Mouse (Mus musculus): ENCODE results near the gene Cacna1c.

DNA sequence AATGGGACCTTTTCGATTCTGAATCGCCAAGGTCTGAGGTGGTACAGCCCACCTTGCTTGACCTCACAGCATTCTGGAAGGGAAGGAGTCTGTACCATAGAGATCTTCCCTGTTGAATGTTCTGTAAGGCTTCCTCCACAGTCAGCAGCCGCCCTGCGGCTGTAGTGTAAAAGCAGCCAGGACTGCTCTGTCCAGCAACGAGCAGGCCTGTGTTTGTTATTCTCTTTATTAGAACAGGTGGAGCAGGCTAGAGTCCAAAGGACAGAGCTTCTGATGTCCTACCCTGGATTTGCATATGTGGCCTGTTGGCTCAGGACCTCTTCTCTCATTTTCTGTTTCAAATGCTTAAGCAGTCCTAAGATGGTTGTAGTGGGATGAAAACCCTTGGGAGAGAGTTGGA, 4.1 kb upstream of the Cacna1c start:
- TF ChIP-seq HCFC1 (IDR thresholded peaks at IDR 0.05; ENCODE audit: borderline replicate concordance, insufficient read depth, low read length) (no peak), MAFK (IDR thresholded peaks at IDR 0.05; ENCODE audit: insufficient read depth, low read depth, low read length) (no peak)
